Mouse (Mus musculus) left cerebral cortex, adult 18-20 months (tissue): ENCODE measurements around the gene Tmem109. TPM values are rescaled to one million over a fixed set of nuclear protein-coding genes. Genes with fewer than 3 reads are reported as not detected.

Experiments
- DNase-seq, 2 experiments: peaks; one replicate each; pipeline ENCODE4 v3.0.0; 2021 to 2022; ENCODE audit warnings: low spot score in 2 of 2, mixed read lengths in 1 of 2
- total RNA-seq, 2 experiments: library from RNA; stranded (reverse); gene quantifications; 2 replicates each; pipeline ENCODE4 v1.2.3; 2021

Tmem109 gene
- total RNA-seq, 2 experiments from 2014 or later: 47.7 to 55.1 TPM

GRCm38 (mm10) chr19:10895016-10895528 is 13.3 kb upstream of the Tmem109 start, which contains the start of gene Prpf19:
Gene Prpf19, plus strand, starts transcription at chr19:10895231.
- peak; percentile 99 to 100 for DNase-seq

GRCm38 (mm10) chr19:10892201-10892600 is 10.4 kb upstream of the Tmem109 start:
- no peak for DNase-seq

DNA sequence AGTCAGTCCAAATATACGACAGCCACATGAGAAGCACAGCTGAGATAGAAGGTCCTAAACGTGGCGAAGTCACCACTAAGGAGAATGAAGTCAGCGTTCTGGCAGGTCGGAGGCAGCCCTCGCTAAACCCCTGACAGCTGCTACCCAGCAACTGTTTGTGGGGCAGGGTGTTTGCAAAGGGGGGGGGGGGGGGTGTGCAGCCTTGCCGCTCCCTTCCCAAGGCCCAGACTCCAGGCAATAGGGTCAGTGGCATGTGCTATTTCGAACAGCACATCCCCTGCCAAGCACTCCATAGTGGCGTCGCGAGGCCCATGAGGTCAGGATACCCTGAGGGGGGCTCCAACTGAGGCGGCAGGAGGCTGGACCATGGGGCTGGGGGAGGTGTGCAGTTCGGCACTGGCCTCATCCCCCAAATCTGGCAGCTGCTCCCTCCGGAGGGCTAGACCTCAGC is 801 bp downstream of the Tmem109 start:
- no peak for DNase-seq

DNA sequence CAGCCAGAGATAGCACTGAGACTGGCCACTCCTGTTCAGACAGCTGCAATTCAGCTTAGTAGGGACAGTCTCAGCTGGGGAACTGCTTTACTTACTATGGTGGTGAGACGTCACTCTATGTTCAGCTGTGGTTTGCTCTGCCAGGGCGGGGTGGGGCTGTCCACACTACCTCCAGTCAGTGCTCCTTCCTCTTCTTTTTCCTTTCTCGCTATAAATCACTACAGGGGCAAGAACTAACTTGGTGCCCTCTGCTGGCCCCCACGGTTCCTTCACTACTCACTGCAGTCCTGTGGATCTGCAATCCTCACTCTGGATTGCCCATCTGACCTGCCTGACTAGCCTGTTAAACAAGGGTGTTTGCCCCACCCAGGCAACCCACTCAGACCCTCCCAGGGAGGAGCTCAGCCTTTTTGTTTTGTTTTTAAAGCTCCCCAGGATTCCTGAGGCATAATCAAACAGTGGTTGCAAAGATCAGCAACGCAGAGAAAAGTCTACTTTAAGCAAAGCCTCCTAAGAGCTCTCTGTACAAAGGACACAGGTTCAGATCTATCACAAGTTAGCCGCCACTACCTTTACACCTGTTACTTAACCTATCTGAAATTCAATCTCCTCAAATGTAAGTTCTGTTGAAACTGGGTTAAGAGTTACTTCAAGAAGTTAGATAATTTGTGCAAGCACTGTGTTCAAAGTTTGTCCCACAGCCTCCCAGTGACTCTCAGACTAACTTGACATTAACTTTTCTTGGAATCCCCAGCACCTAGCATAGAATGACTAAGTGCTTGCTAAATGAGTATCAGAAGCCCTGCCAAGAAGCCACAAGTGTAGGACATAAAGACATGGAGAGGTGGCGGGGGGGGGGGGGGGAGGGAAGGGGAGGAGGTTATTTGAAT is 1.5 kb downstream of the Tmem109 start:
- DNase-seq: peak in 1 of 2 experiments; percentile 35

DNA sequence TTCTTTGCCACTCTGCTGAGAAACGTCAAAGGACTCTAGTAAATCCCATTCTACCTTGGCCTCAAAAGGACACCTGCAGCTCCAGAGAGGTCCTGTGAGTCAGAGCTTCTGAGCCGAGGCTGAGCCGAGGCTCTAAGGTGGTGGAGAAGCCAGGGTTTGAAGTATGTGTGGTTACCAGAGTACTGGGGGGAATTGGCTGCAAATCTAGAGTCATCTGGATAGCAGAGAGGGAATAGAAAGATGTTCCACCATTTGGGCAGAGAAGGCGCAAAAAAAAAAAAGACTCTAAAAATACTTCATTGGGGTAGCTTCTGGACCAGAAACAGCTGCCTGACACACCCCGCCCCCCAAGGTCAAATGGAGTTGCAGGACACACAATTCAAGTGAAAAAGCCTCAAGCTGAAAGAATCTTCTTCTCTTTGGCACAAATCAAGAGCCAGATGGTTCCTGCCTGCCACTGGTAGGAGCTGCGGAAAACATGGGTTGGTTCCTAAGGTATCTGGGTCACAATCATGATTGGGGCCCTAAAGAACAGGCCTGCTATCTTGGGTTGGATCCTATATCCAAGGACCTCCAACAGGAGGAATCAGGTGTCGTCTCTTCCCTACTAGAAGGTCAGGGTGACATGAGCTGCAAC is 3.5 kb downstream of the Tmem109 start:
- peak in 1 of 2 experiments; percentile 46 for DNase-seq

DNA sequence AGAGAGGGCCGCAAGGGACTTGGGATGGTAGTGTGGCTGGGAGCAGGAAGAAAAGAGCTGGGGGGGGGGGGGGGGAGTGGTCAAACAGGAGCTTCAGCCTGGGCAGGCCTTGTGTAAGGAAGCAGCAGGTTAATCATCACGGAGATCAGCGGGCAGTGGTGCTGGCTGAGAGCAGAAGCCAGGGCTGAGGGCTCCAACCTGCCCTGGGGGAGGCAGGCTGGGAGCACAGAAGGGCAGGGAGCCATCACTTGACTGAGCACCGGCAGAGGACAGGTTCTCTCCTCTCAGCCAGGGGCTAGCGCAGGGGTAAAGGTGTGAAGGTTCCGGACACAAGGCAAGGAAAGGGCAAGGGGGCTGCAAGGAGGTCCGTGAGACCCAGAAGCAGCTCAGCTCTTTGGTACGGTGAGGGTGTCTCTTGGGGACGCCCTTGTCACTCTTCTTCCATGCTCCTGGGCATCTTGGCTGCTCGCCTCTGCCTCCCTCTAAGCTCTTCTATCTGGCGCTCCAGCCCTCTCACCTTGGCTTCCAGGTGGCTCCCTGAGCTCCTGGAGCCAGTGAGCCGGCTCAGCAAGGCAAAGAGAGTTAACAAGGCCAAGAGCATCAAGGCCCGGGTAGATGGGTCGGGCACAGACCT is 10.4 kb downstream of the Tmem109 start:
- no peak for DNase-seq

GRCm38 (mm10) chr19:10870676-10871075 is 11.1 kb downstream of the Tmem109 start:
- DNase-seq: no peak

GRCm38 (mm10) chr19:10869886-10870527 is 11.8 kb downstream of the Tmem109 start, which contains the start of gene Tmem132a:
Gene Tmem132a, minus strand, starts transcription at chr19:10869940.
- DNase-seq: no peak

DNA sequence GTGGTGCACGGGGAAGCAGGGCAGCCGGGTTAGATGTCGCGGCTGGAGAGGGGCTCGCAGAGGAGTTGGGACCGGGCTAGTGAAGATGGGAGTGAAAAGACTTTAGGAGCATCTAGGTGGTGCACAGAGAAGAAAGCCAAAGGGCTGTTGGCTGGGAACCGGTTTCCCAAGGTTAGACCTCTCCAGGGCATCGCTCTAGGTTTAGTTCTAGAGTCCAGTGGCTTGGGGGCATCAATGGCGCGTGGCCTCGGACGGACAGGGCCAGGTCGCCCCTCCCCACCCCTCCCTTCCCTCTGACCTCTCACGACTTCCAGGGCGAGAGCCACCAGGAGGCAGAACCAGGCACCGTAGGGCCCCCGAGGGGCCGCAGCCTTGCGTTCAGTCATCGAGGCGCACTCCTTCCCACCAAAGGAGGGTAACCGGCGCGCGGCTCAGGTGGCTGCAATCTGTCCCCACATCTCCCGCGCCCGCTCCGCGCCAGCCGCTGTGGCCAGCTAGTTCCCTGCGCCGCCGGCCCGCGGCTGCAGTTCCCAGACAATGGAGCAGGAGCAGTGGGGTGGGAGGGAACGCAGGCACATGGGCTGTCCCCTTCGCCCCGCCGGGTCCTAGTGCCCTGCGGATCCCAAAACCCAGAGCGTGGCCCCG is 12.4 kb downstream of the Tmem109 start:
- peak; percentile 89 to 93 for DNase-seq

DNA sequence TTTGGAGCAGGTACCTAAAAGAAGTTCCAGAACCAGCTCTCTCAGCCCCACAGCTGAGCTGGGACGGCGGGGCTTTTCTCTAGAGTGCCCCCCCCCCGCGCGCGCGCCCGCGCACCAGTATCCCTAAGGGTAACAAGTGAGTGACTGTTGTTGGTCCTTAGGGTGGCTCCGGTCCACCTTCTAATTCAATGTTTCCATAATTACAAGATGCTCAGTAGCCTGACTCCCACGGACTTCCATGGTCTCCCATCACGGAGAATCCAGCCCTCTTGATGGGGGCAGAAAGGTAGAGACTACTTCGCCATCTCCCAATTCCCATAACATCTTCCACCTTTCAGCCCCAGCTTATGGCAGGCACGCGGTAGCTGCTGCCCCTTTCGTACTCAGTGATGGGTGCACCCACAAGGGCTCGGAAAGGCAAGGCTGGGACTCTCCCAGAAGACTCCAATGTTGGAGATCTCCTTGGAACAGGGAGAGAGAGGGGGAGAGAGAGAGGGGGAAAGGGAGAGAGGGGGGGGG is 13.1 kb downstream of the Tmem109 start:
- DNase-seq: peak in 1 of 2 experiments; percentile 38

DNA sequence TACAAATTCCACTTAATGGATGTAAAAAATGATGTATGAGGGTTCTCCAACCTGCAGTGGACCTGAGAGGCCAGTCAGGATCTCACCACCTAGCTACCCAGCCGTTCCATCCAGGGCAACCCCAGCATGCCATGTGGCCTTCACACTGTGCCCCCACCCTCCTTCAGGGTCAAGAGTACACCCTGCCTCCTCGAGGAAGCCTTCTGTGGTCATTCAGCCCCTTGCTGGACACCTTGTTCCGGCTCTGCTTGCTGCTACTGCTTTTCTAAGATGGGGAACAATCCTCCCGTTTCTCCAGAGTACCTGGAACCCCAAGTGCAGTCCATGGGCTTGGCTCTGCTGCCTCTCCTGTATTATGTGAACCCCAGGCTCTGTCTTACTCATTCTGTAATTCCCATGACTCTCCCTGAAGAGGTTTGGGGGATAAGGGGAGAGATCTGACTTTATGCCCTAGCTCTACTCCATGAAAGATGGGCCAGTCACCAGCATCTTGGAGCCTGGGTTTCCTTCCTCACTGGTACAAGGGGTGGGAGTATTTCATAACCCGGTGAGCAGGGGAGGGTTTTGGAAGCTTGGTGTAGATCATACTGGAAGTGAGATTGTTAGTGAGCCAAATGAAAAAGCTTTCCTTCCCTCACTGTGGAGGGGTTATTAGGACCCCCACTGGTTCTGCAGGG is 13.7 kb downstream of the Tmem109 start:
- DNase-seq: peak in 1 of 2 experiments; percentile 29

GRCm38 (mm10) chr19:10866351-10866750 is 15.4 kb downstream of the Tmem109 start:
- no peak for DNase-seq

GRCm38 (mm10) chr19:10860072-10860497 is 21.7 kb downstream of the Tmem109 start:
- DNase-seq: no peak

GRCm38 (mm10) chr19:10856520-10856919 is 25.3 kb downstream of the Tmem109 start:
- DNase-seq: no peak

- no peak for DNase-seq
These were observed 26.4 kb downstream of the Tmem109 start for GRCm38 (mm10) chr19:10855422-10855821.

GRCm38 (mm10) chr19:10847311-10848087 is 34.3 kb downstream of the Tmem109 start:
- DNase-seq: no peak

- DNase-seq: no peak
These were observed 35.7 kb downstream of the Tmem109 start for GRCm38 (mm10) chr19:10846150-10846549.

GRCm38 (mm10) chr19:10845454-10845853 is 36.3 kb downstream of the Tmem109 start:
- no peak for DNase-seq

DNA sequence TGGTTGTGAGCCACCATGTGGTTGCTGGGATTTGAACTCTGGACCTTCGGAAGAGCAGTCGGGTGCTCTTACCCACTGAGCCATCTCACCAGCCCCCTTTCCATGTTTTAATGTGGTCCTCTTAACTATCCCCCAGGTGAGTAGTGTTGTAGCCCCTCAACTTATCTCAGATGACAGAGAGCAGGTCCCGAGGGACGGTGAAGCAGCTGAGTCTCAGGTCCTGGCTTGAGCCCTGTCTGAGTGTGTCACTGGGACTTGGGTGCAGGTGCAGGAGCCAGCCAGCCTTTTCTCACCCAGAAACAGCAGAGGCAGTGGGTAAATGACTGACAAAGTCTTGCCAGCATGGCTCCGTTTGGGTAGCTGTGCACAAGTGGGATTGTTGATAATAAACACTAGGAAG is 37.6 kb downstream of the Tmem109 start:
- no peak for DNase-seq
